Mouse (Mus musculus) myocyte (in vitro differentiated cells): ENCODE results near the gene Olfr358.

Source experiments
- CEBPB ChIP-seq: IDR thresholded peaks from 2 replicates; pipeline ENCODE4 v1.6.1; 2011; ENCODE audit warnings: mild to moderate bottlenecking, moderate library complexity; ENCODE audit not compliant: poor library complexity, insufficient read depth, severe bottlenecking
- MAX ChIP-seq: IDR thresholded peaks from one replicate; pipeline ENCODE4 v1.6.1; 2011; ENCODE audit warnings: low read depth, mild to moderate bottlenecking, control low read depth
- POLR2A ChIP-seq: IDR thresholded peaks from one replicate; pipeline ENCODE4 v1.6.1; 2011; ENCODE audit warnings: low read depth, mild to moderate bottlenecking, control low read depth, moderate library complexity; ENCODE audit not compliant: insufficient read length
- POLR2AphosphoS2 ChIP-seq: IDR thresholded peaks from one replicate; pipeline ENCODE4 v1.6.1; 2011; ENCODE audit warnings: low read depth, control low read depth; ENCODE audit not compliant: insufficient read length
- TCF12 ChIP-seq: IDR thresholded peaks from one replicate; pipeline ENCODE4 v1.6.1; 2011; ENCODE audit warnings: mild to moderate bottlenecking, control low read depth; ENCODE audit not compliant: poor library complexity, insufficient read depth, severe bottlenecking
- USF1 ChIP-seq: IDR thresholded peaks from one replicate; pipeline ENCODE4 v1.6.1; 2011; ENCODE audit warnings: low read depth, mild to moderate bottlenecking, control low read depth, moderate library complexity

DNA sequence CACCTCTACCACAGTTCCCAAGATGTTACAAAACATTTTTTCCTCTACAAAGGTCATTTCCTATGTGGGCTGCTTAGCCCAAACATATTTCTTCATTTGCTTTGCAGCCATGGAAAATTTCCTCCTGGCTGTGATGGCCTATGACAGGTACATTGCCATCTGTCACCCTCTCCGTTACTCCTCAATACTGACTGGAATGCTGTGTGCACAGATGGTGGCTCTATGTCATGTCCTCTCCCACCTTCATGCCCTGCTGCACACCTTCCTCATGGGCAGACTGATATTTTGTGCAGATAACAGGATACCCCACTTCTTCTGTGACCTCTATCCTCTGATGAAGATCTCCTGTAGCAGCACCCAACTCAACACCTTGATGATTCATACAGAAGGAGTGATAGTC is 12.1 kb downstream of the Olfr358 start:
- TF ChIP-seq MAX, result no peak
- no peak for TF ChIP-seq POLR2A
- TF ChIP-seq POLR2AphosphoS2, result no peak
- no peak for TF ChIP-seq USF1
- no peak for TF ChIP-seq CEBPB
- no peak for TF ChIP-seq TCF12
